ENCODE assay signal across 28 mouse cellular contexts in genomic region chr9:62920877-62921276, GRCm38 (mm10).
DNase-seq lines count a peak whose midpoint lies in the region; ATAC-seq and TF ChIP-seq lines count a peak whose summit lies in the region.
"Had no signal": no experiment of that assay in that cellular context is flagged by ENCODE, and none has a peak within 500 bp of the region (broad histone marks: within the 10 kb centered on the region; RNA-seq: fewer than 3 reads in every experiment).

No protein-coding gene starts in this region.

- DNase-seq in left cerebral cortex, adult 2 months (ENCODE audit: extremely low spot score in 1 of 2, low spot score in 2 of 2): no peak
- DNase-seq in left cerebral cortex, adult 8-10 months (ENCODE audit: low spot score in 2 of 2): no peak
- DNase-seq in thymus, postnatal 0 days (ENCODE audit: low spot score): peak; percentile 25
- DNase-seq in thymus, postnatal 36 days: no peak
- no peak for DNase-seq in urinary bladder, postnatal 25 days (ENCODE audit: low spot score)
- DNase-seq in cerebellum, adult 9-11 months: no peak
- DNase-seq: adrenal gland, postnatal 14 days; cerebellum, adult 2 months; cerebellum, postnatal 25 days; gastrocnemius, postnatal 10 days; kidney, adult 11 months; kidney, postnatal 14 days; layer of hippocampus, adult 9-11 months; lung, postnatal 4 days; midbrain, embryonic 14.5 days; right cerebral cortex, postnatal 14 days; thymus, postnatal 25 days had no signal

- 0 out of 2 replicates have a peak, but pooled peaks have one; percentile 45 for ATAC-seq in common myeloid progenitor, adult 5-6 weeks (replicated peaks; ENCODE audit: low read depth, poor library complexity, severe bottlenecking)
- ATAC-seq: forebrain, embryonic 16.5 days; inflammation-experienced regulatory T-cells, adult 6 months had no signal

- intact Hi-C loops in left cerebral cortex, adult 2 months (cut with DNase I): loop anchor here (5.0 kb wide), 1 partner anchor 201 kb away; no protein-coding TSS in a partner anchor

- H3K4me3 ChIP-seq in left cerebral cortex, adult 2 months: no peak overlapping the region
- H3K4me3 ChIP-seq: embryonic facial prominence, embryonic 13.5 days; forebrain, embryonic 10.5 days; heart, embryonic 10.5 days; hindbrain, embryonic 10.5 days; hindbrain, embryonic 15.5 days; limb, embryonic 12.5 days; liver, embryonic 15.5 days; megakaryocyte, embryonic 14.5 days had no signal

- peak overlapping the region; percentile 3; the same call in 1 of the 2 replicates for H3K27ac ChIP-seq in left cerebral cortex, adult 2 months
- H3K27ac ChIP-seq: embryonic facial prominence, embryonic 13.5 days; forebrain, embryonic 10.5 days; heart, embryonic 10.5 days; hindbrain, embryonic 10.5 days; hindbrain, embryonic 15.5 days; limb, embryonic 12.5 days; liver, embryonic 15.5 days had no signal

- TF ChIP-seq CTCF in left cerebral cortex, adult 2 months (IDR thresholded peaks at IDR 0.05): no peak
